Mouse (Mus musculus): ENCODE measurements around the gene Best3. TPM values are rescaled to one million over a fixed set of nuclear protein-coding genes. Genes with fewer than 3 reads are reported as not detected.

The Best3 gene
- polyA plus RNA-seq, 1 experiment from 2014 or later: 0.10 TPM

DNA sequence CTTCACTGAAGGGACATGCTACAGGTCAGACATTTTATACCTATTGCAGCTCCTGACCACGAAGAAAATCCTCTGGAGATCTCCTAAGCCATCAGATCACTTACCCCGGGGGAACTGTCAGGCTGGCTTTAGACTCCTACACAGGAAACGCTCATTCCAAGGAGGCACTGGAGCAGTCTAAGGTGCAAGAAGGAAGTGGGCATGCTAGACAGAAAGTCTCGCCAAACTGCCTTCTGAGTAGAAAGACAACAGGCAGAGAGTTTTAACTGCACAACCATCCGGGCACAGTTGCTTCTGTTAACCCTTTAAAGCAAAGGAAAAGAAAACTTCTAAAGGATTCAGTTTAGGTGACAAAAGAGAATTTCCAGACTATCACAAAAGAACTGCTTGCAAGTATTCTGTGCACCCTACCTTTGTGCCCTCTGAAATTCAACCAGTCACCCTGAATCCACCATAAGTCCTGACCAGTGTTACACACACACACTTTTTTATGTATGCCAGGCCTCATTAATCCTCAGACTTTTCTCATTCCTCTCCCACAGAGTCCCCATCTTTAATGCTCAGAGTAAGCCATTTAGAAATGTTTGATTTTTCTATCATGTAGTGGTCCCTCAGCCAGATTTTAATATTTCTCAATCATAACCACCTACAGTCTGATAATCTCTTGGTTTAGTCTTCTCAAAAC, 28.1 kb upstream of the Best3 start:
- no peaks in the 10 kb centered on the region for H3K36me3 ChIP-seq
- no peaks in the 10 kb centered on the region for H3K27me3 ChIP-seq
- H3K4me1 ChIP-seq: no peaks in the 10 kb centered on the region
- no peak for ATAC-seq (ENCODE audit: low FRiP score, low read depth)
- no peak overlapping the region for H3K4me2 ChIP-seq (replicated peaks)
- no peak overlapping the region for H3K9ac ChIP-seq (replicated peaks)
- no peak overlapping the region for H3K27ac ChIP-seq (replicated peaks)
- H3K4me3 ChIP-seq: no peak overlapping the region
- no peaks in the 10 kb centered on the region for H3K9me3 ChIP-seq
- WGBS: 62% methylated on average over 5 of the region's 5 CpGs

- H3K4me3 ChIP-seq: no peak overlapping the region
- H3K27me3 ChIP-seq: no peaks in the 10 kb centered on the region; the same call in 1 of the 2 replicates
- no peaks in the 10 kb centered on the region for H3K4me1 ChIP-seq
- no peak overlapping the region for H3K9ac ChIP-seq (replicated peaks)
- no peak overlapping the region for H3K27ac ChIP-seq (replicated peaks)
- H3K36me3 ChIP-seq: no peaks in the 10 kb centered on the region
- WGBS: 80% methylated on average over 14 of the region's 14 CpGs
- no peaks in the 10 kb centered on the region for H3K9me3 ChIP-seq
- no peak for ATAC-seq (ENCODE audit: low FRiP score, low read depth)
- no peak overlapping the region for H3K4me2 ChIP-seq (replicated peaks)
These were observed 24.0 kb upstream of the Best3 start for GRCm38 (mm10) chr10:116962152-116962551.

DNA sequence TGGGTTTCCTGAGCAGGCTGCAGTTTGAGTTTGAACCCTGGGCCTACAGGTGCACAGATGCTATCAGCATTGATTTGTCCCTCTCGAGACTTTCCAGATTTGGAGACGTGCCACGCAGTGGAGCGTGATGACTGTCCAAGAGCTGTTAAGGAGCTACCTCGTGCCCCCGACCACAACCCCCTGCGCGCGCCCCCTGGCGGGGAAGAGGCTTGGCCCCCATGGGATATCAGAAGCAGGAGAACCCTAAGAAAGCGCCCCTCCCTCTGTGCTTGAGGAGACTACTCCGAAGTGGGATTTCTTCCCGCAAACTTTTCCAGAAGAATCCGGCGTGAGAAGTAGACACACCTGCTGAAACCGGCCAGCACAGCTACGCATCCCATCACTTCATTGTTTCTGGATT, 23.3 kb upstream of the Best3 start:
- Histone ChIP-seq H3K9ac (replicated peaks) (no peak overlapping the region), H3K4me2 (replicated peaks) (no peak overlapping the region), H3K9me3 (no peaks in the 10 kb centered on the region), H3K27ac (replicated peaks) (no peak overlapping the region), H3K36me3 (no peaks in the 10 kb centered on the region), H3K27me3 (no peaks in the 10 kb centered on the region; the same call in 1 of the 2 replicates), H3K4me1 (no peaks in the 10 kb centered on the region), H3K4me3 (no peak overlapping the region)
- 57% methylated on average over 17 of the region's 17 CpGs for WGBS
- ATAC-seq (ENCODE audit: low FRiP score, low read depth): no peak

DNA sequence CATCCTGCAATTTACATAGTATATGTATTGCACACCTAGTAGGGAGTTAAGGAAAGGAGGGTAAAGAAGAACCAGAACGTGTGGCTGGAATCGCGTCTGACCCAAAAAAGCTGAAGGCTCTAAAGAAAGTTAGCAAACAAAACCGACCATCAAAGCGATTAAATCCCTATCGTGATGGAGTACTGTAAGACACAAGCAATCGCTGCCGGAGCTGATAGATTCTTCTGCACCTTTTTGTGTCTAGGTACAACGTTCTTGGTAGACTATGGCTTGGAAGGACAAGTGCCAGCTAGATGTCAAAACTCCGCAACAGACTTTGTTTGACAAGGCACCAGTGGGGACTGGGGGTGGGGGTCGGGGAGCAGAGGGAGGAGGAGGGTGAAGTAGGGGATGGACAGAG, 22.0 kb upstream of the Best3 start:
- Histone ChIP-seq H3K4me1 (no peaks in the 10 kb centered on the region), H3K9me3 (no peaks in the 10 kb centered on the region), H3K36me3 (no peaks in the 10 kb centered on the region), H3K4me2 (replicated peaks) (no peak overlapping the region), H3K9ac (replicated peaks) (no peak overlapping the region), H3K27ac (replicated peaks) (no peak overlapping the region), H3K4me3 (no peak overlapping the region), H3K27me3 (no peaks in the 10 kb centered on the region; the same call in 1 of the 2 replicates)
- WGBS: 87% methylated on average over 11 of the region's 11 CpGs
- no peak for ATAC-seq (ENCODE audit: low FRiP score, low read depth)

DNA sequence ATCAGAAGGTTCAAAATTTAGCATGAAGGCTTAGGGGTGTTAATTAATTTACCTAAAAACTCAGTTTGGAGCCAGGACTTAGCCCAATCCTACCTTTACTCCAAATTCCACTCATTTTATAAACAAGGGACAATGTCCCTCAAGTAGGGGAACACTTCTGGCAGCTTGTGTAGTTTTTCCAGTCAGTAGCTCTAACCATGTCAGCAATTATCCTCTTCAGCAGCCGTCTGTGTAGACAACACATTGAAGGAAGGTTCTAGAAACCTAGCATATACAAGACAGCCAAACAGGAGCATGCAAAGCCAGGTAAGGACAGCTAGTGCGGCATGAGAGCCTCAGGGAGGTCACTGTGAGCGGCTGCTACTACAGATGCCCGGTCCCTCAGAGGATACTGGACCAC, 21.5 kb upstream of the Best3 start:
- WGBS: 90% methylated on average over 4 of the region's 4 CpGs
- H3K27ac ChIP-seq (replicated peaks): no peak overlapping the region
- no peak for ATAC-seq (ENCODE audit: low FRiP score, low read depth)
- H3K4me3 ChIP-seq: no peak overlapping the region
- H3K9me3 ChIP-seq: no peaks in the 10 kb centered on the region
- no peak overlapping the region for H3K9ac ChIP-seq (replicated peaks)
- no peaks in the 10 kb centered on the region for H3K36me3 ChIP-seq
- H3K4me2 ChIP-seq (replicated peaks): no peak overlapping the region
- no peaks in the 10 kb centered on the region; the same call in 1 of the 2 replicates for H3K27me3 ChIP-seq
- H3K4me1 ChIP-seq: no peaks in the 10 kb centered on the region

GRCm38 (mm10) chr10:116965297-116965696, 20.8 kb upstream of the Best3 start:
- no peak for ATAC-seq (ENCODE audit: low FRiP score, low read depth)
- no peaks in the 10 kb centered on the region for H3K4me1 ChIP-seq
- no peak overlapping the region for H3K9ac ChIP-seq (replicated peaks)
- no peaks in the 10 kb centered on the region for H3K9me3 ChIP-seq
- no peak overlapping the region for H3K4me2 ChIP-seq (replicated peaks)
- no peak overlapping the region for H3K27ac ChIP-seq (replicated peaks)
- 82% methylated on average over 5 of the region's 5 CpGs for WGBS
- no peaks in the 10 kb centered on the region for H3K36me3 ChIP-seq
- H3K4me3 ChIP-seq: no peak overlapping the region
- H3K27me3 ChIP-seq: no peaks in the 10 kb centered on the region; the same call in 1 of the 2 replicates

- Histone ChIP-seq H3K9me3 (no peaks in the 10 kb centered on the region), H3K4me1 (no peaks in the 10 kb centered on the region), H3K4me2 (replicated peaks) (no peak overlapping the region), H3K9ac (replicated peaks) (no peak overlapping the region), H3K27me3 (no peaks in the 10 kb centered on the region; the same call in 1 of the 2 replicates), H3K36me3 (no peaks in the 10 kb centered on the region), H3K27ac (replicated peaks) (no peak overlapping the region), H3K4me3 (no peak overlapping the region)
- no peak for ATAC-seq (ENCODE audit: low FRiP score, low read depth)
- WGBS: 89% methylated on average over 6 of the region's 6 CpGs
These were observed 20.0 kb upstream of the Best3 start for GRCm38 (mm10) chr10:116966065-116966464.

DNA sequence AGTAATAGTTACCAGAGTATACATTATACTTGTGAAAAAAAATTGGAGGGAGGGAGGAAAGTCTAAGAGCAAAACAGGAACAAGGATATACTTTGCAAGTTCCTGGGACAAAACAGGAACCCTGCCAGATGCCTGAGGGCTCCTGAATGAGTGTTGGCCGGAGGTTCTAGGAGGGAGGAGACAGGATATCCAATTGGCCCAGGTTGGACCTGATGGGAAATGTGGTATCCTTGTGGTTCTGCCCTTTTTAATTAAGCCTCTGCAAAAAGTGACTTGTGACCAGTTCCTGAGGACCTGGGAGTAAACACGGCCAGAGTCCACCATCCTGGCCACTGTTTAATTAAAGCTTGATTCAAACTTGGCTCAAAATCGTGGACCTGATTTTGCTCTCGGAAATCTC, 17.4 kb upstream of the Best3 start:
- Histone ChIP-seq H3K4me2 (replicated peaks) (no peak overlapping the region), H3K4me1 (no peaks in the 10 kb centered on the region), H3K9ac (replicated peaks) (no peak overlapping the region), H3K9me3 (no peaks in the 10 kb centered on the region), H3K27ac (replicated peaks) (no peak overlapping the region), H3K4me3 (no peak overlapping the region), H3K27me3 (no peaks in the 10 kb centered on the region; the same call in 1 of the 2 replicates), H3K36me3 (no peaks in the 10 kb centered on the region)
- WGBS: 90% methylated on average over 4 of the region's 4 CpGs
- ATAC-seq (ENCODE audit: low FRiP score, low read depth): no peak

GRCm38 (mm10) chr10:116972509-116972908, 13.6 kb upstream of the Best3 start, which contains the start of gene Gm10271:
Gene Gm10271 (minus strand): TSS chr10:116972609.
- Histone ChIP-seq H3K4me1 (no peaks in the 10 kb centered on the region), H3K36me3 (no peaks in the 10 kb centered on the region), H3K27ac (replicated peaks) (no peak within 1 kb of the TSS), H3K27me3 (no peaks in the 10 kb centered on the region), H3K4me3 (no peak within 1 kb of the TSS), H3K9me3 (no peaks in the 10 kb centered on the region), H3K9ac (replicated peaks) (no peak within 1 kb of the TSS), H3K4me2 (replicated peaks) (no peak within 1 kb of the TSS)
- WGBS: 95% methylated on average over 6 of the region's 6 CpGs
- ATAC-seq (ENCODE audit: low FRiP score, low read depth): no peak

DNA sequence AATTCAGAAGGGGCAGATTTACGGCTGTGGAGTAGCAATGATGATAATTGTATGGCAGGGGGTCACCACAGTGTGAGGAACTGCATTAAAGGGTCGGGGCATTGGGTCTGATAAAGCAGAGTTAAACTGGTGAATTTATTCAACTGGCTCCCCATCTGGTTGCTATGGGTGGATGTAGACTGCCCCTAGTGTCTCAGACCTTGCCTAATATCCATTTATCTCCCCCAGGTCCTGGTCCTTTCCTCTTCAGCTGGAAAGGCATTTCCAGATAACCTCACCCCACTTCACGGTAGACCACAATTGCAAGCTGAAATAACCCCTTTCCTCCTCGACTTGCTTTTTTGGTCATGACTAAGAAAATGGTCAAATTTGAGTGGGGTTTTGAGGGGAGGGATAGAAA, 8.7 kb upstream of the Best3 start:
- ATAC-seq (ENCODE audit: low FRiP score, low read depth): no peak
- Histone ChIP-seq H3K4me2 (replicated peaks) (no peak overlapping the region), H3K9me3 (no peaks in the 10 kb centered on the region), H3K27me3 (no peaks in the 10 kb centered on the region), H3K9ac (replicated peaks) (no peak overlapping the region), H3K4me1 (no peaks in the 10 kb centered on the region), H3K4me3 (no peak overlapping the region), H3K36me3 (no peaks in the 10 kb centered on the region), H3K27ac (replicated peaks) (no peak overlapping the region)
- WGBS: 74% methylated on average over 4 of the region's 4 CpGs

- Histone ChIP-seq H3K4me2 (replicated peaks) (no peak overlapping the region), H3K9me3 (no peaks in the 10 kb centered on the region), H3K4me1 (no peaks in the 10 kb centered on the region), H3K27me3 (no peaks in the 10 kb centered on the region), H3K4me3 (no peak overlapping the region), H3K9ac (replicated peaks) (no peak overlapping the region), H3K27ac (replicated peaks) (no peak overlapping the region), H3K36me3 (no peaks in the 10 kb centered on the region)
- no peak for ATAC-seq (ENCODE audit: low FRiP score, low read depth)
- 89% methylated on average over 2 of the region's 2 CpGs for WGBS
These were observed 8.3 kb upstream of the Best3 start for GRCm38 (mm10) chr10:116977858-116978257.

DNA sequence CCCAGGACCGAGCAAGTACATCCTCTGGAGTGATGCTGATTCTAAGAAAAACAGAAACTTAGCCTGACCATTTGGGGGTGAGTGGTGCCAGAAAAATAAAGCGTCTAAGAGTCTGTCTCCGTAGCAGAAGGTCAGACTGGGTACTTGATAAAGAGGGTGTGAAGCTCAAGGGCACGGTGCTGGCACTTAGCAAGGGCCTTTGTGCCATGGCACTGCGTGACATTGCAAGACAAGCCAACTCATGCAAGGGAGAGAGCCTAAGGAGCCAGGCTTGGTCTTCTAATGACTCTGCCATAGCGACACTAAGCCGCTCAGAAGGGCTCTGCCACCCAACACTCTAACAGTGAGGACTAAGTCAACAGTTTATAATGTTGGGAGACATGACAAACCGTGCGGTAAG, 7.3 kb upstream of the Best3 start:
- H3K36me3 ChIP-seq: no peaks in the 10 kb centered on the region
- no peak overlapping the region for H3K27ac ChIP-seq (replicated peaks)
- H3K4me1 ChIP-seq: no peaks in the 10 kb centered on the region
- no peak overlapping the region for H3K4me2 ChIP-seq (replicated peaks)
- WGBS: 90% methylated on average over 9 of the region's 9 CpGs
- H3K27me3 ChIP-seq: no peaks in the 10 kb centered on the region
- H3K9ac ChIP-seq (replicated peaks): no peak overlapping the region
- ATAC-seq (ENCODE audit: low FRiP score, low read depth): no peak
- no peaks in the 10 kb centered on the region for H3K9me3 ChIP-seq
- H3K4me3 ChIP-seq: no peak overlapping the region

DNA sequence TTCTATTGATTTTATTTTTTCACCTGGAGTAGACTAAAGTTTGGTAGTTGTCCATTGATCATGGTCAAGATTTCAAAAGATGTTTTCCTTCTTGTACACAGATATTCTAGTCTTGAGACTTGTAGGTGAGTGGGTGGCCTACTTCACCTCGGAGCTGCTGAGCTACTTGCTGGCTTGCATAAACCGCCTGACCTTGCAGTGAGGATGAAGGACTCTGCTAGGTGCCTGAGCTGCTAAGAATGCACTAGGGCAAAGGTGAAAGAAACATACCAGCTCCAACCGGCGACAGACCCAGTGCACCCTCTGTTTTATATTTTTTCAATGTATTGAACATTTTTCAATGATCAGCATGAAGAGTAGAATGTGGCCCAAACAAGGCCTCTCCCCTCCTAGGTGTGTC, 5.8 kb upstream of the Best3 start:
- WGBS: 81% methylated on average over 4 of the region's 4 CpGs
- ATAC-seq (ENCODE audit: low FRiP score, low read depth): no peak
- H3K4me1 ChIP-seq: peaks cover 3% of the 10 kb centered on the region; the same call in 1 of the 2 replicates
- no peaks in the 10 kb centered on the region for H3K36me3 ChIP-seq
- no peak overlapping the region for H3K4me2 ChIP-seq (replicated peaks)
- H3K4me3 ChIP-seq: no peak overlapping the region
- no peaks in the 10 kb centered on the region for H3K27me3 ChIP-seq
- no peak overlapping the region for H3K27ac ChIP-seq (replicated peaks)
- no peak overlapping the region for H3K9ac ChIP-seq (replicated peaks)
- no peaks in the 10 kb centered on the region for H3K9me3 ChIP-seq
